Mouse (Mus musculus): ENCODE measurements around the gene Spi1. TPM values are rescaled to one million over a fixed set of nuclear protein-coding genes. Genes with fewer than 3 reads are reported as not detected.
"Not testable (repeated sequence)": the region's sequence is repeated elsewhere in the genome, so short reads cannot be mapped to it uniquely, and the experiment has no call there.

The Spi1 gene
- 1.7 and 1.9 TPM in 2 replicates for polyA plus RNA-seq (2014; fragmentation: Nextera tagmentation; extraction: Ambion mirVana)

DNA sequence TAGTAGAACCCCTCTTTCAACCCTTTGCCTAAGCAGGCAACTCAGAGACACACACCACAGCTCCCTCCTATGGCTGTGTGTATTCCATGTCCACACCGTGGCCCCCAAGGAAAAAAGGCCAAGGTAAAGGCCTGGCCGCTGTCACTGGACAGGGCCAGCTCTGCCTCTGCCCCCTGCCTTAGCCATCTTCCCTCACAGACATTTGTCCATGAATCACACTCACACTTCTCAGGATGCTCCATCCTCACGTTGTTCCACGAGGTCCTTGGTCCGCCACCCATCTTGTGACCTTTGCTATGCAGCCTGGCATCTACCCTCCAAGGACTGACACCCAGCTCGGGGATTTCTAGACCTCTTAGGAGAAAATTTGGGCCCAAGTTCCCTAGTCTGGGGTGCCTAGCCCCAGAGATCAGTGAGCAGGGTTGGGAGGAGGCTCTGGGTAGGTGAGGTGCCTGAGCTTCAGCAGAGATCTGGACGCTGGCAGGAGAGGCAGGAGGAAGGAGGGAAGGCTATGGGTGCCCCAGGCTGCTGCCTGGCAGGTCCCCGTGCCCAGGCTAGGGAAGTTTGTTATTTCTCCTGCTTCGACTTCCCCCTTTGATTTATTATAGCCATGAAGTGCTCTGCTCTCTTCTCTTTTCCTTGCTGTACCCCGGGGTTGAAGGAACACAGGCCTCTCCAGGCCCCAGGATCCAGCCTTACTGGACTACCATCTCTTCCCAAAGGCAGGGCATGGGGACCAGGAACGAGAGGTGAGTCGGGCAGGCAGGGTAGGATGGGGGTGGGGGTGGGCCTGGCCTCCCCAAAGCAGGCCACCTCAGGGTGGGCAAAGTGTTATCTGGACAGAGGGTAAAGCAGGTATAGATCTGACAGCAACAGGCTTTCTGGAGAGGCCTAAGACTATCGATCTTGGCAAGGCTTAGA lies at the start of gene Spi1:
Gene Spi1, plus strand, starts transcription at position 616 of the 921 bp plus-strand sequence.
- Histone ChIP-seq H3K9ac (ENCODE audit: low read depth, low read length) (0 out of 2 replicates have a peak within 1 kb of the TSS, but pooled peaks have one; percentile 40), H3K36me3 (ENCODE audit: control insufficient read depth, insufficient read depth, low read length) (no peaks in the 10 kb centered on the region), H3K27ac (ENCODE audit: low read depth, low read length) (no peak within 1 kb of the TSS), H3K4me2 (no peak within 1 kb of the TSS), H3K9me3 (replicated peaks; ENCODE audit: control insufficient read depth, low read length) (no peaks in the 10 kb centered on the region), H3K4me3 (ENCODE audit: low read depth, low read length) (no peak within 1 kb of the TSS), H3K4me1 (ENCODE audit: control insufficient read depth, insufficient read depth, low read length) (peaks cover 6% of the 10 kb centered on the region), H3K27me3 (ENCODE audit: control insufficient read depth, insufficient read depth, low read length) (no peaks in the 10 kb centered on the region)
- ATAC-seq (replicated peaks; ENCODE audit: insufficient number of reproducible peaks, low FRiP score, low TSS enrichment), result no peak
- 80% methylated on average over 13 of the region's 13 CpGs for WGBS (ENCODE audit: insufficient replicate concordance)

DNA sequence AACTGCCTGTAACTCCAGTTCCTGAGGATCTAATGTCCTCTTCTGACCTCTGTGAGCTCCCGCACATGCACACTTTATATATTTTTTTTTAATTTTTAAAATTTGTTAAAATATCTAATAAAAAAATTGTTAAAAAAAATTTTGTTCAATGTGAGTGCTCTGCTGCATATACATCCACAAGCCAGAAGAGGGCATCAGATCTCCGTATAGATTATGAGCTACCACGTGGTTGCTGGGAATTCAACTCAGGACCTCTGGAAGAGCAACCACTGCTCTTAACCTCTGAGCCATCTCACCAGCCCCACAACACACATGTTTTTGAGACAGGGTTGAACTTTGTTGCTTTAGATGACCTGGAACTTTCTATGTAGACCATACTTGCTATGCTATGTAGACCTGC lies 49.2 kb upstream of the Spi1 start:
- no peaks in the 10 kb centered on the region for H3K9me3 ChIP-seq (replicated peaks; ENCODE audit: control insufficient read depth, low read length)
- ATAC-seq (replicated peaks; ENCODE audit: insufficient number of reproducible peaks, low FRiP score, low TSS enrichment), result no peak
- H3K9ac ChIP-seq (ENCODE audit: low read depth, low read length), result no peak overlapping the region
- WGBS (ENCODE audit: insufficient replicate concordance), result 19% methylated on average over 3 of the region's 3 CpGs
- H3K4me3 ChIP-seq (ENCODE audit: low read depth, low read length), result no peak overlapping the region
- H3K4me2 ChIP-seq, result no peak overlapping the region
- peaks cover 9% of the 10 kb centered on the region; the same call in 1 of the 2 replicates for H3K4me1 ChIP-seq (ENCODE audit: control insufficient read depth, insufficient read depth, low read length)
- H3K27me3 ChIP-seq (ENCODE audit: control insufficient read depth, insufficient read depth, low read length), result no peaks in the 10 kb centered on the region
- no peak overlapping the region for H3K27ac ChIP-seq (ENCODE audit: low read depth, low read length)
- H3K36me3 ChIP-seq (ENCODE audit: control insufficient read depth, insufficient read depth, low read length), result no peaks in the 10 kb centered on the region

- H3K9me3 ChIP-seq (replicated peaks; ENCODE audit: control insufficient read depth, low read length), result no peaks in the 10 kb centered on the region
- no peaks in the 10 kb centered on the region for H3K27me3 ChIP-seq (ENCODE audit: control insufficient read depth, insufficient read depth, low read length)
- 0 out of 2 replicates have a peak, but pooled peaks have one; percentile 37 for ATAC-seq (replicated peaks; ENCODE audit: insufficient number of reproducible peaks, low FRiP score, low TSS enrichment)
- H3K36me3 ChIP-seq (ENCODE audit: control insufficient read depth, insufficient read depth, low read length), result no peaks in the 10 kb centered on the region
- 49% methylated on average over 9 of the region's 9 CpGs for WGBS (ENCODE audit: insufficient replicate concordance)
- peak within 1 kb of the TSS; percentile 16 for H3K4me2 ChIP-seq
- no peak within 1 kb of the TSS for H3K27ac ChIP-seq (ENCODE audit: low read depth, low read length)
- peaks cover 9% of the 10 kb centered on the region; the same call in 1 of the 2 replicates for H3K4me1 ChIP-seq (ENCODE audit: control insufficient read depth, insufficient read depth, low read length)
- H3K4me3 ChIP-seq (ENCODE audit: low read depth, low read length), result 0 out of 2 replicates have a peak within 1 kb of the TSS, but pooled peaks have one; percentile 12
- 0 out of 2 replicates have a peak within 1 kb of the TSS, but pooled peaks have one; percentile 52 for H3K9ac ChIP-seq (ENCODE audit: low read depth, low read length)
Observed at GRCm38 (mm10) chr2:91035385-91035784, 46.8 kb upstream of the Spi1 start, which contains the start of gene Rapsn. Gene Rapsn, plus strand, starts transcription at chr2:91035620.

GRCm38 (mm10) chr2:91041786-91042185 lies 40.4 kb upstream of the Spi1 start:
- Histone ChIP-seq H3K9me3 (replicated peaks; ENCODE audit: control insufficient read depth, low read length) (no peaks in the 10 kb centered on the region), H3K4me1 (ENCODE audit: control insufficient read depth, insufficient read depth, low read length) (peaks cover 9% of the 10 kb centered on the region; the same call in 1 of the 2 replicates), H3K4me3 (ENCODE audit: low read depth, low read length) (no peak overlapping the region), H3K27me3 (ENCODE audit: control insufficient read depth, insufficient read depth, low read length) (no peaks in the 10 kb centered on the region), H3K9ac (ENCODE audit: low read depth, low read length) (no peak overlapping the region), H3K27ac (ENCODE audit: low read depth, low read length) (no peak overlapping the region), H3K36me3 (ENCODE audit: control insufficient read depth, insufficient read depth, low read length) (no peaks in the 10 kb centered on the region), H3K4me2 (no peak overlapping the region)
- no peak for ATAC-seq (replicated peaks; ENCODE audit: insufficient number of reproducible peaks, low FRiP score, low TSS enrichment)
- WGBS (ENCODE audit: insufficient replicate concordance), result 64% methylated on average over 8 of the region's 8 CpGs

GRCm38 (mm10) chr2:91042651-91043398 lies 39.4 kb upstream of the Spi1 start:
- Histone ChIP-seq H3K9ac (ENCODE audit: low read depth, low read length) (no peak overlapping the region), H3K27me3 (ENCODE audit: control insufficient read depth, insufficient read depth, low read length) (no peaks in the 10 kb centered on the region), H3K9me3 (replicated peaks; ENCODE audit: control insufficient read depth, low read length) (no peaks in the 10 kb centered on the region), H3K27ac (ENCODE audit: low read depth, low read length) (no peak overlapping the region), H3K4me1 (ENCODE audit: control insufficient read depth, insufficient read depth, low read length) (peaks cover 9% of the 10 kb centered on the region; the same call in 1 of the 2 replicates), H3K4me3 (ENCODE audit: low read depth, low read length) (no peak overlapping the region), H3K4me2 (no peak overlapping the region), H3K36me3 (ENCODE audit: control insufficient read depth, insufficient read depth, low read length) (no peaks in the 10 kb centered on the region)
- ATAC-seq (replicated peaks; ENCODE audit: insufficient number of reproducible peaks, low FRiP score, low TSS enrichment), result no peak
- 59% methylated on average over 21 of the region's 21 CpGs for WGBS (ENCODE audit: insufficient replicate concordance)

GRCm38 (mm10) chr2:91044727-91045126 lies 37.5 kb upstream of the Spi1 start:
- no peaks in the 10 kb centered on the region for H3K9me3 ChIP-seq (replicated peaks; ENCODE audit: control insufficient read depth, low read length)
- ATAC-seq (replicated peaks; ENCODE audit: insufficient number of reproducible peaks, low FRiP score, low TSS enrichment), result 0 out of 2 replicates have a peak, but pooled peaks have one; percentile 14
- no peak overlapping the region for H3K9ac ChIP-seq (ENCODE audit: low read depth, low read length)
- H3K27me3 ChIP-seq (ENCODE audit: control insufficient read depth, insufficient read depth, low read length), result no peaks in the 10 kb centered on the region
- H3K4me2 ChIP-seq, result 0 out of 2 replicates have a peak overlapping the region, but pooled peaks have one; percentile 8
- peaks cover 9% of the 10 kb centered on the region; the same call in 1 of the 2 replicates for H3K4me1 ChIP-seq (ENCODE audit: control insufficient read depth, insufficient read depth, low read length)
- WGBS (ENCODE audit: insufficient replicate concordance), result 66% methylated on average over 13 of the region's 13 CpGs
- H3K27ac ChIP-seq (ENCODE audit: low read depth, low read length), result no peak overlapping the region
- no peaks in the 10 kb centered on the region for H3K36me3 ChIP-seq (ENCODE audit: control insufficient read depth, insufficient read depth, low read length)
- H3K4me3 ChIP-seq (ENCODE audit: low read depth, low read length), result no peak overlapping the region

DNA sequence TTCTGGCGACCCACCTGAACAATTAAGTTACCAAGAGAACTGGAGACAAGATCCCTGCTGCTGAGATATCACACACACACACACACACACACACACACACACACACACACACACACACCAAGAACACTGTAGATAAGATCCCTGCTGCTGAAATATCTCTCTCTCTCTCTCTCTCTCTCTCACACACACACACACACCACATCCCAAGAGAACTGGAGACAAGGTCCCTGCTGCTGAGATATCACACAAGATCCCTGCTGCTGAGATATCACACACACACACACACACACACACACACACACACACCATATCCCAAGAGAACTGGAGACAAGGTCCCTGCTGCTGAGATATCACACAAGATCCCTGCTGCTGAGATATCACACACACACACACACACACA lies 36.4 kb upstream of the Spi1 start:
- H3K4me1 ChIP-seq (ENCODE audit: control insufficient read depth, insufficient read depth, low read length); H3K27ac ChIP-seq (ENCODE audit: low read depth, low read length); H3K9ac ChIP-seq (ENCODE audit: low read depth, low read length); H3K27me3 ChIP-seq (ENCODE audit: control insufficient read depth, insufficient read depth, low read length); H3K4me3 ChIP-seq (ENCODE audit: low read depth, low read length); ATAC-seq (replicated peaks; ENCODE audit: insufficient number of reproducible peaks, low FRiP score, low TSS enrichment); H3K36me3 ChIP-seq (ENCODE audit: control insufficient read depth, insufficient read depth, low read length); H3K4me2 ChIP-seq; H3K9me3 ChIP-seq (replicated peaks; ENCODE audit: control insufficient read depth, low read length): not testable (repeated sequence)
- 80% methylated on average over 1 of the region's 1 CpGs for WGBS (ENCODE audit: insufficient replicate concordance)

- H3K9ac ChIP-seq (ENCODE audit: low read depth, low read length), result no peak overlapping the region
- no peak overlapping the region for H3K27ac ChIP-seq (ENCODE audit: low read depth, low read length)
- ATAC-seq (replicated peaks; ENCODE audit: insufficient number of reproducible peaks, low FRiP score, low TSS enrichment), result no peak
- no peaks in the 10 kb centered on the region for H3K27me3 ChIP-seq (ENCODE audit: control insufficient read depth, insufficient read depth, low read length)
- H3K4me3 ChIP-seq (ENCODE audit: low read depth, low read length), result no peak overlapping the region
- peaks cover 3% of the 10 kb centered on the region; the same call in 1 of the 2 replicates for H3K36me3 ChIP-seq (ENCODE audit: control insufficient read depth, insufficient read depth, low read length)
- no peak overlapping the region for H3K4me2 ChIP-seq
- WGBS (ENCODE audit: insufficient replicate concordance), result 83% methylated on average over 9 of the region's 9 CpGs
- H3K4me1 ChIP-seq (ENCODE audit: control insufficient read depth, insufficient read depth, low read length), result peaks cover 9% of the 10 kb centered on the region; the same call in 1 of the 2 replicates
- H3K9me3 ChIP-seq (replicated peaks; ENCODE audit: control insufficient read depth, low read length), result no peaks in the 10 kb centered on the region
Observed at GRCm38 (mm10) chr2:91047359-91047758, 34.8 kb upstream of the Spi1 start.
